Mouse (Mus musculus): ENCODE measurements around the gene Bcas1.

The Bcas1 gene

DNA sequence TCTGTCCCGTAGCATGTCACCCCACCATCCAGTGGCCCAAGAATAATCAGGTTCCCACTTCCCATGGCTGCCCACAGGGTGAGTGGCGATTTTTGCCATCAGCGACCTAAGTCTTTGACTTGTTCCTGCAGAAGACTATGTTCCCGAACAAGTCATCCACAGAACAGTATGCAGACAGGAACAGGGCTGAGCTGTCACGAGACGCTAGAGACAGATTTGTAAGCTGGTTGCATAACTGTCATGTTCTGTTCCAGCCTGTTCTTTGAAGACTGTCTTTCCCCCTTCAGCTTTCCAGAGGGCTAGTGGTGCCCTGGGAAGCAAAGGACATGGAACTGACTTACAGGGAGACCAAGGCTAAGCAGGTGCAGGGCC is 116.7 kb downstream of the Bcas1 start:
- DNase-seq (ENCODE audit: low read depth, low spot score): no peak

DNA sequence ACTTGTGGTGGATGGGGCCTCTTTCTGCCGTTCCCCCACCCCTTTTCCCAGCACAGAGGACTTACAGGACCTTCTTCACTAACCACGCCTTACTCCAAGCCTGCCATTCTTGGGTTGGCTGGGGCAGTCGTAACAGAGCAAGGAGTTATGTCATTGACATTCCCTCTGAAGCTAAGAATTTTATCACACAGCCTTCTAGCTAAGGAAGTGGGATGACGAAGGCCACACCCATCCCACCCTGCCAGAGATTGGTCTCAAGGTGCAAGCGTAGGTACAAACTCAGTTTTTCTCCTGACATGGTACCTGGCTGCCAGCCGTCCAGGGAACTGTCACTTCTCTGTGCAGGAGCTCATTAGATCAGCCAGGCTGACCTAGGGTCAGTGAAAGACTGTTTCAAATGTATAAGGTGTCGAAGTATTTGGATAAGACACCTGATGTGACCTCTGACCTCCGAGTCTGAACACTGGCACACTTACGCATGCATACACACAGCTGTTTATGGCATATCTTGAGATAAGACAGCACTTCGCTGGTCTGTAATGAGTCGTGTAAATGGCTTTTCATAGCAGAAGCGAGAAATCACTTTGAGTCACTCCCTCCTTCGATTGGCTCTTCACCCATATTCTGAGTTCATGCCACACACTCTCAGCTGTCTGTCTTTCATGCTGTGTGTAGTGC is 117.2 kb downstream of the Bcas1 start:
- no peak for DNase-seq (ENCODE audit: low read depth, low spot score)

- DNase-seq (ENCODE audit: low read depth, low spot score): peak; percentile 73
Observed at GRCm38 (mm10) chr2:170308966-170309365, 118.7 kb downstream of the Bcas1 start.

DNA sequence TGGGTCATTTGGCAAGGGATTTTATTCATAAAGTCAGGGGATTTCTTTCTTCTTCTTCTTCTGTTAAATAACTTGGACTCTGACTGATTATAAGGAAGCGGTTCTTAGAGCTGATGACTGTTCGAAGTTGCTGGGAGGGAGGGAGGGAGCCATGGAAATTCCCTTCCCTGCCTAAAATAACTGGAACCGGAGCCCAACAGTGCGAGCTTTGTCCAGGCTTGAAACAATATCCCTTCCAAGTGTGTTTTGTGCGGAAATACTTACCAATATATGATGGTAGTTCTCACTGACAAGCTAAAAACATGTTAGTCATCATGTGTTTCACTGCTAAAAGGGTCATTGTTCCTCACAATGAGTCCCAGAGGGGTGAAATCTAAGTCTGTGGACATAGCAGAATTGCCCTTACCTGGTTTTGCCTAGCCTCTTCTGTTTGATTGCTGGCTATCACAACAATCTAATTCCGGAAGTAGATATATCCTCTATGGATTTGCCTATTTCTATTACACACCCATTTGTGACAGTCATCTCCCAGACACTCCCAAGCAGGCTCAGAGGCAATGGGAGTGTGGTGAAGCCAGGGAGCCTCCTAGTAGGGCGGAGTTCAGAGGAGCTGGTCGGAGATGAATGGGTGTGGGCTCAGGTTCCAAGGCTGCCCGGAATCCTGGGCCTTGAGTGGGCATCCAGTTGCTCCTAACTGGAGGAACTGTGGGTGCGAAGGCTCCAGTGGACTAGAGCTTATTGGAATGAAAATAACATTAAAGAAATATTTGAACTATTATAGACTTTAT is 119.4 kb downstream of the Bcas1 start:
- DNase-seq (ENCODE audit: low read depth, low spot score): no peak

DNA sequence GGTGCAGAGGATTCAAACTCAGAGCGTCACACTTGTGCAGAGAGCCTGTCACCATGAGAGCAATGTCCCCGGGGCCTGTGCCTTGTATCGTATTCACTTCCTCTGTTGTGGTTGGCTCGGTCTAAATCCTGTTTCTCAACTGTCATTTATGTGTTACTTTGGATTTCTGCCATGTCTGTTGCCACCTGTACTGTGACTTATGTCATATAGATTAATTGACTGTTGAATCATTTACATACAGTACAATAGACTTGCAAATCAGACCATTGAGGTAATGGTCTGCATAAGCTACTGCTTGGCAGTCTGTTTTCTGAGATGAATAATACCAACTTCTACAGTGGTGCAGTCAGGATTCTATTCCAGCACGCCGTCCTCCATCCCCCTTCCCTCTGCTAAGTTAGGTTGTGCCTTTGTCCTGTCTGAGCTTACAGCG is 120.0 kb downstream of the Bcas1 start:
- no peak for DNase-seq (ENCODE audit: low read depth, low spot score)

- no peak for DNase-seq (ENCODE audit: low read depth, low spot score)
Observed at GRCm38 (mm10) chr2:170306637-170307320, 120.9 kb downstream of the Bcas1 start.

GRCm38 (mm10) chr2:170304766-170305165 is 122.9 kb downstream of the Bcas1 start:
- DNase-seq (ENCODE audit: low read depth, low spot score): no peak

DNA sequence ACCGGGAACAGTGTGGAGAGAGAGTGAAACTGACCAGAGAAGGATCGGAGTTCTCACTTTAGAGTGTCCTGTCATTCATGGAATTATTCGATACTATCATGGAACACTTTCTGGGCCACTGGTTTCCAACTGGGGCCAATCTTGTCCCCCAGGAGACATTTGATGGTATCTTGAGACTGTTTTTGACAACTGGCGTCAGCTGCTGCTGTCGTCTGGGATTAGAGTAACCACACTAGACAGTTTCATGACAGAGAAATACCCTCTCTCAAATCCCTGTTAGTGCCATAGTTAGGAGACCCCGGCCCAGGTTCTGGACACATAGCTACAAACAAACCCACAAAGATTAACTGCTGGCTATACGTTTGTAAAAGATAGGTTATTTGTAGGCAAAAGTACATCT is 124.0 kb downstream of the Bcas1 start:
- no peak for DNase-seq (ENCODE audit: low read depth, low spot score)

GRCm38 (mm10) chr2:170302825-170303224 is 124.8 kb downstream of the Bcas1 start:
- peak; percentile 49 for DNase-seq (ENCODE audit: low read depth, low spot score)

All from ES-CJ7 (cell line).